Mouse (Mus musculus) lung, postnatal 0 days (tissue): ENCODE results near the gene St3gal2. TPM values are rescaled to one million over a fixed set of nuclear protein-coding genes. Genes with fewer than 3 reads are reported as not detected.

Experiments used
- ATAC-seq: fragments of 200-750 bp; cut with Nextera tagmentation; 2 replicates; pipeline ENCODE4 v1.8.0; 2017; ENCODE audit warnings: moderate library complexity
- DNase-seq: peaks from one replicate; pipeline ENCODE4 v3.0.0-alpha.2; 2016; ENCODE audit warnings: low spot score
- H3K27ac ChIP-seq: fragments of 300-500 bp; sonication (generic); 2 replicates; pipeline ENCODE4 v1.5.1; 2014; ENCODE audit warnings: antibody characterized with exemption, mild to moderate bottlenecking, low read length, mixed read lengths
- H3K27me3 ChIP-seq: fragments of 300-500 bp; sonication (generic); replicated peaks from 2 replicates; pipeline ENCODE4 v1.6.1; 2014; ENCODE audit warnings: low read length, mixed read lengths; ENCODE audit not compliant: insufficient read depth
- H3K36me3 ChIP-seq: fragments of 300-500 bp; sonication (generic); 2 replicates; pipeline ENCODE4 v1.6.1; 2014; ENCODE audit warnings: low read length, mixed read lengths; ENCODE audit not compliant: insufficient read depth
- H3K4me1 ChIP-seq: fragments of 300-500 bp; sonication (generic); 2 replicates; pipeline ENCODE4 v1.6.1; 2014; ENCODE audit warnings: antibody characterized with exemption, low read depth, low read length, mixed read lengths; ENCODE audit not compliant: insufficient read depth
- H3K4me2 ChIP-seq: fragments of 300-500 bp; sonication (generic); replicated peaks from 2 replicates; pipeline ENCODE4 v1.6.1; 2014; ENCODE audit warnings: low read depth, mild to moderate bottlenecking, low read length, moderate library complexity, mixed read lengths
- H3K4me3 ChIP-seq: fragments of 300-500 bp; sonication (generic); 2 replicates; pipeline ENCODE4 v1.5.1; 2014; ENCODE audit warnings: low read depth, low read length
- H3K9ac ChIP-seq: fragments of 300-500 bp; sonication (generic); replicated peaks from 2 replicates; pipeline ENCODE4 v1.6.1; 2014; ENCODE audit warnings: low read depth, mild to moderate bottlenecking
- H3K9me3 ChIP-seq: fragments of 300-500 bp; sonication (generic); 2 replicates; pipeline ENCODE4 v1.6.1; 2016; ENCODE audit warnings: low read length, mixed read lengths
- CTCF ChIP-seq: IDR thresholded peaks from 2 replicates; pipeline ENCODE4 v1.5.1; 2016; ENCODE audit warnings: antibody characterized with exemption, mild to moderate bottlenecking
- EP300 ChIP-seq: IDR thresholded peaks from 2 replicates; pipeline ENCODE4 v1.6.1; 2016; ENCODE audit warnings: antibody characterized with exemption, mild to moderate bottlenecking, control low read depth
- WGBS: fragments of 180-500 bp; shearing (Covaris S2); extraction: QIAGEN DNeasy Blood & Tissue Kit; methylation state at CpG from one replicate; pipeline ENCODE4 v1.1.7; 2014; 5-methylcytosine and 5-hydroxymethylcytosine counted together
- polyA plus RNA-seq: library from polyadenylated mRNA; unstranded; fragments of >200 nt; fragmentation: Nextera tagmentation; extraction: Ambion mirVana; gene quantifications from 2 replicates; pipeline ENCODE4 v1.2.1, GENCODE M21; 2015

The St3gal2 gene
- polyA plus RNA-seq, 1 experiment from 2014 or later, result 15.5 TPM

- H3K4me2 ChIP-seq, result no peak overlapping the region
- no peaks in the 10 kb centered on the region for H3K4me1 ChIP-seq
- peaks cover 24% of the 10 kb centered on the region; the same call in 1 of the 2 replicates for H3K36me3 ChIP-seq
- no peaks in the 10 kb centered on the region for H3K9me3 ChIP-seq
- H3K27me3 ChIP-seq, result no peaks in the 10 kb centered on the region
- no peak overlapping the region for H3K4me3 ChIP-seq
- H3K27ac ChIP-seq, result no peak overlapping the region
- TF ChIP-seq CTCF (no peak), EP300 (no peak)
- ATAC-seq, result no peak
- no peak overlapping the region for H3K9ac ChIP-seq
- WGBS, result 86% methylated on average over 10 of the region's 10 CpGs
- no peak for DNase-seq
Measured at GRCm38 (mm10) chr8:110887551-110887950, 32.2 kb upstream of the St3gal2 start.

DNA sequence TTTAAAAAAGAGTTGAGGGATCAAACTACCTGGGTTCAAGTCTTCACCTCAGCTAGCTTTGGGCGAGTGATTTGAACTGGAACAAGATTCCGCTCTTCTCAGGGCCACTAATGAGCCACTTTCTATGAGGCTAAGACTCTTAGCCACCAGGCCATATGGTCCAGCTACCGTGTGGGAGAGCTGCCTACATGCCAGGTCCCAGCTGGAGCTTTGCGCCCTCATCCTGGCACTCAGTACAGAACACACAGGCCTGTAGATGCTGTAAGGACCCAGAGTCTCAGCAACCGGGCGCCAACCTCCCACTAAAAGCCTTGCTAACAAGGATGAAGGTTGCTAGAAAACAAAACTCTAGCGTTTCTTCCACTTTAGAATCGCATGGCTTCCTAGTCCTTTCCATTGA lies 31.3 kb upstream of the St3gal2 start:
- H3K4me2 ChIP-seq, result no peak overlapping the region
- H3K27me3 ChIP-seq, result no peaks in the 10 kb centered on the region
- H3K9me3 ChIP-seq, result no peaks in the 10 kb centered on the region
- H3K27ac ChIP-seq, result no peak overlapping the region
- H3K4me1 ChIP-seq, result no peaks in the 10 kb centered on the region
- DNase-seq, result no peak
- TF ChIP-seq CTCF (no peak), EP300 (no peak)
- peaks cover 15% of the 10 kb centered on the region; the same call in 1 of the 2 replicates for H3K36me3 ChIP-seq
- no peak overlapping the region for H3K9ac ChIP-seq
- H3K4me3 ChIP-seq, result no peak overlapping the region
- WGBS, result 90% methylated on average over 8 of the region's 8 CpGs
- no peak for ATAC-seq

GRCm38 (mm10) chr8:110888860-110889259 lies 30.9 kb upstream of the St3gal2 start:
- no peak overlapping the region for H3K4me2 ChIP-seq
- H3K9me3 ChIP-seq, result no peaks in the 10 kb centered on the region
- TF ChIP-seq CTCF (no peak), EP300 (no peak)
- no peak overlapping the region for H3K27ac ChIP-seq
- ATAC-seq (no peak), DNase-seq (no peak)
- no peaks in the 10 kb centered on the region for H3K4me1 ChIP-seq
- H3K9ac ChIP-seq, result no peak overlapping the region
- no peak overlapping the region for H3K4me3 ChIP-seq
- WGBS, result 84% methylated on average over 16 of the region's 16 CpGs
- no peaks in the 10 kb centered on the region for H3K27me3 ChIP-seq
- H3K36me3 ChIP-seq, result peaks cover 11% of the 10 kb centered on the region; the same call in 1 of the 2 replicates

DNA sequence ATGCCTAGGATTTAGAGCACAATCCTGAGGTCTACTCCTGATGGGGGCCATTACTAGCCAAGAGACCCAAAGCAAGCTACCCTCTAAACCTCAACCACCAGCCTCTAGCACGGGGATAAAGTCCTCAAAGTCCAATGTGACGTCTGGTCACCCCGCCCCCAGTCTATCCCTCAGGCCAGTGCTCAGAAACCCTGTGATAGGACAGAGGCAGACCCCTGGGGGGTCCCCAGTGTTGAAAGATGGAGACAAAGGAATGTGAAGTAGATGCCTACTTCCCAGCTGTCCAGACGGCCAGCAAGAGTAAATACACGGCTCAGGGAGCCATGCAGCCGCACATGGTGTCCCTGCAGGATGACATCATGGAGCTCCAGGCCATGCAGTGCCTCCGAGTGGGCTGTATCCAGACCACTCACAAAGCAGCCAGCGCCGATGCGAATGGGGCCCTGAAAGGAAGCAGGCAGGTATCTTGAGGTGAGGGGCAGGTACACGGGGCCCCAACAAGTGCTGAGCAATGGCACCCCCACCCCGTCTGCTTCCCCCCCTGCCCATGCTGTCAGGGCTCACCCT lies 29.7 kb upstream of the St3gal2 start:
- WGBS, result 52% methylated on average over 12 of the region's 12 CpGs
- no peaks in the 10 kb centered on the region for H3K9me3 ChIP-seq
- ATAC-seq, result no peak
- H3K36me3 ChIP-seq, result 0 out of 2 replicates have a peak, but pooled peaks cover 11% of the 10 kb centered on the region
- H3K9ac ChIP-seq, result no peak overlapping the region
- H3K4me2 ChIP-seq, result no peak overlapping the region
- H3K27me3 ChIP-seq, result no peaks in the 10 kb centered on the region
- H3K27ac ChIP-seq, result no peak overlapping the region
- TF ChIP-seq CTCF, result no peak
- TF ChIP-seq EP300, result no peak
- no peak overlapping the region for H3K4me3 ChIP-seq
- no peaks in the 10 kb centered on the region for H3K4me1 ChIP-seq
- no peak for DNase-seq

DNA sequence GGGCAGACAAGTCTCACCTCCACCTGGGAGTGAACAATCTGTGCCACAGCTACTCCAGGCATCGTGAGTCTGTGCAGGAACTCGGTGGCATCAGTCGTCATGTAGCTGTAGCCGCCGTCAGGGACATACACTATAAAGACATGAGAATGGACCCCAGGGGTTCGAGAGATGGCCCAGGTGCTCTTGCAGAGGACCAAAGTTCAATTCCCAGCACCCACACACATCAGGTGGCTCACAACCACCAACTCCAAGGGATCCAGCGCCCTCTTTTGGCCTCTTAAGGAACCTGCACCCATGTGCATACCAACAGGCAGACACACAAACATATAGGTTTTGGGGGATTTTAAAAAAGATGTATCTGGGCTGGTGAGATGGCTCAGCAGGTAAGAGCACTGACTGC lies 27.7 kb upstream of the St3gal2 start:
- Histone ChIP-seq H3K36me3 (0 out of 2 replicates have a peak, but pooled peaks cover 7% of the 10 kb centered on the region), H3K4me2 (no peak overlapping the region), H3K27me3 (no peaks in the 10 kb centered on the region), H3K4me1 (no peaks in the 10 kb centered on the region), H3K9ac (no peak overlapping the region), H3K9me3 (no peaks in the 10 kb centered on the region), H3K4me3 (no peak overlapping the region), H3K27ac (no peak overlapping the region)
- DNase-seq (no peak), ATAC-seq (no peak)
- TF ChIP-seq CTCF, result no peak
- TF ChIP-seq EP300, result no peak
- 89% methylated on average over 7 of the region's 7 CpGs for WGBS

DNA sequence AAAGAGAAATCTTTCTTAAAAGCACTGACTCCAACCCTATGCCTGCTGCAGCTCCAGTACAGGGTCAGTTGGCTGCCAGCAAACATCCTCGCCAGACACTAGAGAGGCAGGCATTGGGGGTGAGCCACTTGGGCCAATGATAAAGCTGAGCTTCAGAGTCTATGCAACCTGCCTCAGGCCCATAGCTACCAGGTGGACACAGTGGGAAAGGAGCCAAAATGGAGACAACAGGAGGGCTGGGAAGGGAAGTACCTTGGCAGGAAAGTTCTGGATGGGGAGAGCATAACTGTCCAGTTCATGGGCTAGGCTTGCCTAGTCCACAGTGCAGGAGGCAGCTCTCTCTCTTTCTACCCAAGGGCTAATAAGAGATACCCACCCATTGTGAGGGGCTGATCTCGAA lies 26.8 kb upstream of the St3gal2 start:
- Histone ChIP-seq H3K4me3 (no peak overlapping the region), H3K27ac (no peak overlapping the region), H3K9ac (no peak overlapping the region), H3K27me3 (no peaks in the 10 kb centered on the region), H3K9me3 (no peaks in the 10 kb centered on the region), H3K4me1 (no peaks in the 10 kb centered on the region), H3K4me2 (no peak overlapping the region), H3K36me3 (no peaks in the 10 kb centered on the region)
- TF ChIP-seq CTCF, result no peak
- no peak for TF ChIP-seq EP300
- no peak for ATAC-seq
- no peak for DNase-seq
- 85% methylated on average over 2 of the region's 2 CpGs for WGBS

DNA sequence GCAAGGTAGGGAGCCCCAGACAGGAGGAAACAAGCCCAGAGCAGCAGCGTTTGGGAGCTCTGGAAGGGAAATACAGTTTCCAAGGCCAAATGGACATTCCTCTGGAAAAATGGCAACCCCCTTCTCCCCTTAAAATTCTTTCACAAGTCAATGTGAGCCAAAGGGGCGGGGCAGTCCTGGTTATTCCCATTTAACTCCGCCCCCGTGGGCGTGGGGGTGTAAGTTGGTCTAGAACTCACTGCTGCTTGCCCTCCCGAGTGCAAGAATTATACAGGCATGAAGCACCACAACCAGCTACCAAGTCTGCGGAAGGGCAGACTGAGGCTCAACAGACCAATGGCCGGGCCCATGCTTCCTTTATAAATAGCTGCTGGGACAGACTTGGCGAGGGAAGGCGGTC lies 24.9 kb upstream of the St3gal2 start:
- ATAC-seq (no peak), DNase-seq (no peak)
- WGBS, result 85% methylated on average over 10 of the region's 10 CpGs
- Histone ChIP-seq H3K9ac (no peak overlapping the region), H3K9me3 (no peaks in the 10 kb centered on the region), H3K4me1 (no peaks in the 10 kb centered on the region), H3K4me3 (no peak overlapping the region), H3K27ac (no peak overlapping the region), H3K36me3 (no peaks in the 10 kb centered on the region), H3K4me2 (no peak overlapping the region), H3K27me3 (no peaks in the 10 kb centered on the region)
- no peak for TF ChIP-seq EP300
- no peak for TF ChIP-seq CTCF
